Mouse (Mus musculus): Measurements from ENCODE around the gene Soat1.
"Not testable (repeated sequence)": the region's sequence is repeated elsewhere in the genome, so short reads cannot be mapped to it uniquely, and the experiment has no call there.

The Soat1 gene

DNA sequence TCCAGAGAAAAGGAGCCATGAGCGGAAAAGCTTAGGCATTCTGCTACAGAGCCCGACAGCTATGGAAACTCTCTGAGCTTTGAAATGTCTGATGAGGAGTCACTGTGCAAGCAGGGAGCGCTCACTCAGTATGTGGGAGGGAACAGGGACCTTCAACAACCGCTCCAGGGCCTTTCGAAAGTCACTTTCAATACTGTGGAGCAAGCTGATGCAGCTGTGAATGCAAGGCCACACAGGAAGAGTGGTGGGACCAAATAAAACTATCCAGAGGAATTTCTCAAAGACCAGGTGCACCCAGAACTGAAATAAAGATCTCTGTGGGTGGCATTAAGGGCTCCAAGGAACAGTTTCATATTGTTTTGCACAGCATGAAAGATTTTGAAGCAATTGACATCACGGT, 51.3 kb downstream of the Soat1 start:
- no peak for DNase-seq

DNA sequence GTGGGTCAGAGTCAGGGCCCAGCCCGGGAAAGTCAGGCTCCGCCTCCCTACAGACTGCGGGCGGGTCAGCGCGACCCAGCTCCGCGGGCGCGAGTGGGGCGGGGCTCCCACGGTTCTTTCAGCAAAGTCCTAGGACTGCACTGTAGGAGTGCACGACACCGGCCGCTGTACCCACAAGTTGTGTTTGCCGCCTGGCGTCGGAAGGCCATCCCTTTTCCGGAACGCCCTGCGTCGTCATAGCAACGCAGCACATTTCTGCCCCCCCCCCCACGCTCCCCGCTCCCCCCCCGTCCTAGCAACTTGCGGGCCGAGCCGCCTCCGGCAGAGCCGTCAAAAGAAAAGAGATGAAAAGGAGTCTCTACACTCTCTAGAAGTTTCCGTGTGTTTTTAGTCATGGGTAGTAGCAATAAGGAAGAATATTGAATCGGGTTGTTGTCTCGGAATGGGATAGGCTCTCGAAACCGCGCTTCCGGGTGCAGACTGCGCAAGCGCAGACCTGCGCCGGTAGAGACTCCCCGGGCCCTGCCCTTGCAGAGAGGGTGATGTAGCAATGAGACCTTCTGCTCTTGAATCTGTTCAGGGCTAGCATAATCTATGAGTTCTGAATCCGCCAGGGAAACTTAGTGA, 53.3 kb downstream of the Soat1 start, which contains the start of gene Axdnd1:
Gene Axdnd1 (minus strand): TSS at position 489 of the 627 bp plus-strand sequence.
- DNase-seq: peak; percentile 89 to 92

DNA sequence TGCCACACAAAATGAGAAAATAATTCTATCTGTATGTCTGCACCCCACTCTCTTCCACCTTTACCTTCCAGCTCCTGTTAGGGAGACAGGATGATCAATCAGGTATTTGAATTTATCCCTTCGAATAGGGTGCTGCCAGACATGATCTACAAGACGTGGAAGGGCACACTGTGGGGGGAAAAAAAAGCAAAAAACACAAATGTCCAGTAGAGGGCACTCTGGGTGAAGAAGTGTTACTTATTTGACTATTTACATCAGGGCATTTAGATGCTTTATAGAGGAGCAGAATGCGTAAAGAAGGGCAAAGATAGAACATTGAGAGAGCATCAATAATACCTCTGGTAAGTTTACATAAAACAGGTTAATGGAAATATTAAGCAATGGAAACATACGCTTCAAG, 56.0 kb downstream of the Soat1 start:
- DNase-seq: peak; percentile 68 to 74

DNA sequence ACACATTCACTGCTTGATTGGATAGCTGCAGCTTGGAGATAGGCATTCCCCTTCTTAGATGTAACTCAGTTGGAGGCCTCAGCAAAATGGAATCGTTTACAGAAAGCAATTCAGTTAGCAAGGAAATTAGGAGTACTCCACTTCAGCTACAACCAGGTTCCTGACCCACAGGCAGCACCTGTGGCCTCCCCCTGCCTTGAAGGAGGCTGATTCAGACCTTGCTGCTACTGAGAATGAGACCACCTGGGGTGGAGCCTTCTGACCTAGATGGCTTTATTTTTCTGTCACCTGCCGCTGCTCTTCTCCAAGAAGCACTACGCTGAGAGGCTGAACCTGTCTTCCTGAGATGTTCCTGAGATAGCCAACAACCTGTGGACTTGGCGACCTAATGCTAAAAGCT, 65.6 kb downstream of the Soat1 start:
- no peak for DNase-seq

DNA sequence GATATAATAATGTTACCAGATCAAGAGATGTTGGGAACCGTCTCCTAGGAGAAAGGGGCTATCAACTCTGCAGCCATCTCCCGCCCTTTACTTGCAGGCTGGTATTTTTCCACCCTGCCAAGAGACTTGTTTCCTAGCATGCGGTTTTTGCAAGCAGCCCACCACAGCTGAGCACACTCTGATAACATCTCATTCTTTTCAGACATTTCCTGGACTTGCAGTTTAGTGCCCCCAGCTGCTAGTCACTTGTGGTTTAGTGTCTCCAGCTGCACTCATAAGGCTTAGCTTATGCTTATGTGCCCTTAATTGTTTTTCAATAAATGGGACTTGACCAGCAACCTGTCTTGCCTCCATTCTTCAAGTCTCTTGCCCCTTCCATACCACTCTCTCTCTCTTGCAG, 66.1 kb downstream of the Soat1 start:
- DNase-seq: no peak

DNA sequence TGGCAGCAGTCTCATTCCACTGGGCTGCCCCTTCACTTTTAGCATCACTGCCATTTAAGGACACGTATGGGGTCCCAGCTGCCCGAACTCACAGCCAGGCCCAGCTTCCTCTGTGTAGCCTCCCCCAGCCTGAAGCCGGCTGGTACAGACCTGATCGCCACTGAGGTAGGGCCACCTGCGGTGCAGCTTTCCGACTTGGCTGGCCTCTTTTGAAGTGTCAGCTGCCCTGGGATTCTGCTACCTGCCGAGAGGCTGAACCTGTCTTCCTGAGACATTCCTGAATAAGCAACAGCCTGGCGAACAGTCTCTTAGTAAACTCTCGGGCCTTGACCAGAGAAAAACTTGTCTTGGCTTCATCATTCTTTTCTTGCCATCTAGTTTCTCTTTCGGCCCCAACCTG, 70.9 kb downstream of the Soat1 start:
- DNase-seq: no peak

DNA sequence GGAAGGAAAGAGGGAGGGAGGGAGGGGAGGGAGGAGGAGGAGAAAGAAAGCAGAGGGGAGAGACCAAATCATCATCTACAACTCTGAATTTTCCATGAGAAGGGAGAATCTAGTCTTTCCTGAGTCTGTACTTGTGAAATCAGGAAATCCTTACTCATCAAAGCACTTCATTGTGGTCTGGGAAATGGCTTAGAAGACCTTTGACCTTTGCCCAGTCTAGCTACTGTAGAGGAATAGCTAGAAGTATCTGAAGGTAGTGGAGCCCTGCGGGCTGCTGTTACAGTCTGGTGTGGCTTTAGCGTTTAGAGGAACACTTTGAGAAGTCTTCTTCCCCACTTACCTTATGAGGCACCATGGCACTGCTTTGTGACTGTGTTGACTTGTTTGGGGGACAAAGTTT, 71.6 kb downstream of the Soat1 start:
- DNase-seq: no peak

DNA sequence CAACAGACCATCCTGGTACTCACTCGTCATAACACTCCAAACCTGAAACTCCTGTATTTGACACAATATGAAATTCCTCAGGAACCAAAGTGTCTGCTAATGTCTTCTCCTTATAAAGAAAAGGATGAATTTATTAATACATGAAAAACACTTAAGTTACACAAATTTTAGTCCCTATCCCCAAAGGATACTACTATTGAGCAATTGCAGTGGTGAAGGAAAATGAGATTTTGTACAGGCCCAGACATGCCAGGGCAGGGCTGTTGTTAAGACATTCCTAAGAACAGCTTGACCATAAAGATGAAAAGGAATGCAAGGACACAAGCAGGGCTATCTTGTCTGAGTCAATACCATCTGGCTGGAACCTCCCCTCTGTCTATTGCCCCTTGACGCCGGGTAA, 74.0 kb downstream of the Soat1 start:
- not testable (repeated sequence) for DNase-seq

DNA sequence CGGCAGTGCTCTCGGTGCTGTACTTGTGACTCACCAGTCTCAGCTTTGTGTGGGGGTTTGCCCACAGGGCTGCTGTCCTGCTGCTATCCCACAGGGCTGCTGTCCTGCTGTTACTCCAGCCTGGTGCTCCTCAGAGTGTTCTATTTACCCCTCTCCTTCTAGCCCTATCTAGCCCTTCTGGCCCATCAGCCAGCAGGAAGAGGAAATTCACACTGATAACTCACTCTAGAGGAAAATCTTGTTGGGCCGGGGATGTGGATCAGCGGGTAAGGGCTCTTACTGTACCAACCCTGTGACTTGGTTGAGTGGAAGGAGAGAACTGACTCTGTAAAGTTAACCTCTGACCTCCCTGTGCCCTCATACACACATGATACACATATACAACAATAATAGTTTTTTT, 81.0 kb downstream of the Soat1 start:
- no peak for DNase-seq

DNA sequence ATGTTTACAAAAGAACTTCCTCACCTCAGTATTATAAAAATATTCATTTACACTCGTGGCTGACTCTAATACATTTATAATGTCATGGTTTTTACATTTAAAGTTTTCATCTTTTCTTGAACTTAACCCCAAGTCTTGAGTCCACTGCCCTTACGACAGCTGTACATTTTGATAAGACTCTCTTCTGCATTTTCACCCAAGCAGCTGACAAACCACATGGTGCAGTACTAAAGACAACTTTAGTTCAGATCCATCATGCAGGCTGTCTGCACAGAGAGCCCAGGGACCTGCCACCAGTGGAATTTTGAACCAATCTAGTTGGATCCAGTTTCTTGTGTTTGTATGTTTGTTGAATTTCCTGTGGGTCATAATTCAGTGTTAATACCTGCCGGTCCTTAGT, 87.3 kb downstream of the Soat1 start:
- no peak for DNase-seq

DNA sequence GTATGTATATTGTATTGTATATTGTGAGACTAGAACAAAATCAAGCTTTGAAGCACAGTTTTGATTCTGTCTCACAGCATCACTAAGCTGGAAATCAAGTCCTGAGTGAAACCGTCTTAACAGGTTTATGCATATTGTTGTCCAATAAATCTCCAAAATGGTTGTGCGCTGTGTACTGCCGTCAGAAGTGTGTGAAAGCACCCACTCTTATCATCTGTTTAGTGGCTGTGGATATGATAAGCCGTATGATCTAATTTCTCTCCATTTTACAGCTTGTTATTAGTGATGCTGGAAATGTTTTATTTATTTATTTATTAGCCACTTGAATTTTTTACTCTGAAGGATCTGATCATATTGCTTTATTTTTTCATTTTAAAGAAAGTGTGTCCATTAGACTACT, 87.9 kb downstream of the Soat1 start:
- no peak for DNase-seq

DNA sequence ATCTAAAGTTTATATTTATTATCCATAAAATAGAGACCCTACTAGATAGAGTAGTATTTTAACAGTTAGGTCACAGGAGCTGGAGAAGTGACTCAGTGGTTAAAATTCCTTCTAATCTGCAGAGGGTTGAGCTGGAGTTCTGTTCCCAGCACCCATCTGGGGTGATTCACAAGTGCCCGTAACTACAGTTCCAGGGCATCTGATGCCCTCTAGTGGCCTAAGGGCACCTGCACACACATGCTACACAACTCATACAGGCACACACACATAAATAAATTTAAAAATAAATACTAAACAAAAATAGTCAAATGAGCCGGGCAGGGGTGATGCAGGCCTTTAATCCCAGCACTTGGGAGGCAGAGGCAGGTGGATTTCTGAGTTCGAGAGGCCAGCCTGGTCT, 92.9 kb downstream of the Soat1 start:
- DNase-seq: no peak
